ENCODE assay signal across 9 mouse cellular contexts in the genomic region with DNA sequence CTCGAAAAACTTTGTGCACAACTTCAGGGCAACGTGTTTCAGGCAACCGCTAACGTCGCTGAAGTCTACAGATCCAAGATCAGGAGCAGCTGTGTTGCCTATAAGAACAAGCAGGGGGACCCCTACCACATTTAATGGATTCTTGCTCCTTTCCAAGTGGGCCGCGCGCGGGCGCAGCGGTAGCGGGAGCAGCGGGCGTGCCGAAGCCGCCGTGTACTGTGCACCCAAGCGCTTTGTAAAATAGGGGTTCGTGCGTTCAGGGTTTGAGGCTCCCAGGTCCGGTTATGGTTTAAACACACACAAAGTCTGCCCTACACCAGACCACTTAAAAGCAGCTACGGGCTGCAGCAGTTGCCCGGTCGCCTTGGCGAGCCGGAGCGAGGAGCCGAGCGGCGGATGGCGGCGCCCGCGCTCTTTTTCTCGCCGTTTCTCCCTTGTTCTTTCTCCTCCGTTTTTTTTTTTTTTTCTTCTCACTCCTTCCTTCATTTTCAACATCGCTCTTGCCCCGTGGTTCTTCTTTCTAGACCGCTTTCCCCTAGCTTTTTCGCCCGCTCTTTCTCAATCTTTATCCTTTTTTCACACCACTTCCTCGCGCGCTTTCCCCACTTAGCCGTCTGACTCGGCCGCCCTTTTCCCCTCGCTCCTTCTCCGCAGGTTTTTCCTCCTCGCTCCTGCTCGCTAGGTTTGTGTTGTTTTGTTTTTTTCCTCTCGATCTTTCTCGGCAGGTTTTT. TPM values are rescaled to one million over a fixed set of nuclear protein-coding genes. Genes with fewer than 3 reads are reported as not detected.
DNase-seq lines count a peak whose midpoint lies in the region; ATAC-seq and TF ChIP-seq lines count a peak whose summit lies in the region.
"Had no signal": no experiment of that assay in that cellular context is flagged by ENCODE, and none has a peak within 500 bp of the region (broad histone marks: within the 10 kb centered on the region; RNA-seq: fewer than 3 reads in every experiment).

No protein-coding gene starts in this region.

- H3K4me1 ChIP-seq in kidney, postnatal 0 days (replicated peaks; ENCODE audit: insufficient read depth, low read length) = 0 out of 2 replicates have a peak, but pooled peaks cover 4% of the 10 kb centered on the region
- H3K4me1 ChIP-seq in ES-E14 (ENCODE audit: control insufficient read depth in 2 of 2, insufficient read depth in 2 of 2, low read length in 2 of 2, poor library complexity in 1 of 2) = no peaks in the 10 kb centered on the region
- H3K4me1 ChIP-seq in hindbrain, embryonic 10.5 days (replicated peaks) = peaks cover 24% of the 10 kb centered on the region
- H3K4me1 ChIP-seq in small intestine, adult 2 months (ENCODE audit: control insufficient read depth, insufficient read depth, insufficient read length, low read length) = no peaks in the 10 kb centered on the region; the same call in 1 of the 2 replicates

- H3K36me3 ChIP-seq in kidney, postnatal 0 days (ENCODE audit: insufficient read depth, low read length) = no peaks in the 10 kb centered on the region
- peaks cover 2% of the 10 kb centered on the region; the same call in 1 of the 2 replicates for H3K36me3 ChIP-seq in ES-E14 (ENCODE audit: control insufficient read depth, insufficient read depth, low read length, poor library complexity, severe bottlenecking)
- peaks cover 16% of the 10 kb centered on the region for H3K36me3 ChIP-seq in hindbrain, embryonic 10.5 days
- H3K36me3 ChIP-seq in small intestine, adult 2 months (ENCODE audit: control insufficient read depth, insufficient read depth, low read length) = no peaks in the 10 kb centered on the region

- peak overlapping the region; percentile 41 for H3K4me3 ChIP-seq in kidney, postnatal 0 days (replicated peaks; ENCODE audit: low read depth, low read length)
- H3K4me3 ChIP-seq in ES-E14 (ENCODE audit: insufficient read depth in 1 of 2, low read depth in 1 of 2, low read length in 2 of 2, poor library complexity in 1 of 2, severe bottlenecking in 1 of 2) = peak overlapping the region; percentile 53 to 62
- H3K4me3 ChIP-seq in hindbrain, embryonic 10.5 days = peak overlapping the region; percentile 54
- peak overlapping the region; percentile 53 for H3K4me3 ChIP-seq in small intestine, adult 2 months (ENCODE audit: low read depth, low read length)

- H3K27me3 ChIP-seq in kidney, postnatal 0 days (ENCODE audit: insufficient read depth, low read length) = peaks cover 12% of the 10 kb centered on the region; the same call in 1 of the 2 replicates
- H3K27me3 ChIP-seq in hindbrain, embryonic 10.5 days (ENCODE audit: insufficient read depth, poor library complexity, severe bottlenecking) = peaks cover 32% of the 10 kb centered on the region
- peaks cover 16% of the 10 kb centered on the region for H3K27me3 ChIP-seq in small intestine, adult 2 months (ENCODE audit: control insufficient read depth, insufficient read depth, low read length)

- 2% methylated on average over 54 of the region's 54 CpGs for WGBS in kidney, postnatal 0 days
- under 1% methylated on average over 54 of the region's 54 CpGs for WGBS in hindbrain, embryonic 10.5 days
- WGBS in small intestine, adult 2 months = 13% methylated on average over 54 of the region's 54 CpGs

- H3K9ac ChIP-seq in kidney, postnatal 0 days (ENCODE audit: low read depth, low read length) = 0 out of 2 replicates have a peak overlapping the region, but pooled peaks have one; percentile 42
- peak overlapping the region; percentile 53 for H3K9ac ChIP-seq in ES-E14 (ENCODE audit: insufficient read depth, low read depth, low read length, poor library complexity, severe bottlenecking)

- H3K9me3 ChIP-seq in kidney, postnatal 0 days (replicated peaks; ENCODE audit: low read length) = no peaks in the 10 kb centered on the region
- no peaks in the 10 kb centered on the region for H3K9me3 ChIP-seq in ES-E14 (ENCODE audit: control insufficient read depth, insufficient read depth, low read depth, low read length)
- H3K9me3 ChIP-seq in hindbrain, embryonic 10.5 days = no peaks in the 10 kb centered on the region

- peak; percentile 87 for DNase-seq in kidney, postnatal 0 days (ENCODE audit: low spot score)
- DNase-seq in kidney, adult 11 months = no peak
- DNase-seq in ES-E14 (ENCODE audit: low read depth, low spot score) = peak; percentile 42
- peak; percentile 92 for DNase-seq in embryo, embryonic 11 days
- DNase-seq in hindbrain, embryonic 10.5 days (ENCODE audit: low spot score) = peak; percentile 82
- DNase-seq in lung, postnatal 10 days = peak; percentile 16

- H3K4me2 ChIP-seq in kidney, postnatal 0 days (ENCODE audit: low read length) = peak overlapping the region; percentile 78

- ATAC-seq in kidney, postnatal 0 days (replicated peaks; ENCODE audit: low FRiP score, low read depth) = no peak
- ATAC-seq in erythroid progenitor cell, adult 5-6 weeks (replicated peaks; ENCODE audit: low FRiP score, poor library complexity, severe bottlenecking) = no peak

- in situ Hi-C loops in ES-E14 (cut with MboI; ENCODE audit: low sequenced_read_pairs in 2 of 2, unreplicated experiment in 2 of 2) = loop anchor here in 1 of 2 experiments (25.0 kb wide), 1 partner anchor 702 kb away; a partner anchor contains a TSS

- peak; percentile 51 for TF ChIP-seq CTCF in kidney, postnatal 0 days (IDR thresholded peaks at IDR 0.05; ENCODE audit: low read depth)
- no peak for TF ChIP-seq CTCF in small intestine, adult 2 months (IDR thresholded peaks at IDR 0.05; ENCODE audit: extremely low read depth, insufficient read length, insufficient replicate concordance, low read depth, low read length)

- TF ChIP-seq POLR2A in small intestine, adult 2 months (IDR thresholded peaks at IDR 0.05; ENCODE audit: low read depth, low read length) = no peak

- H3K27ac ChIP-seq in kidney, postnatal 0 days = no peak overlapping the region
- no peak overlapping the region for H3K27ac ChIP-seq in ES-E14 (ENCODE audit: insufficient read depth, low read depth, low read length, poor library complexity, severe bottlenecking)
- H3K27ac ChIP-seq in hindbrain, embryonic 10.5 days = peak overlapping the region; percentile 80
- no peak overlapping the region for H3K27ac ChIP-seq in small intestine, adult 2 months (ENCODE audit: insufficient read depth, low read depth, low read length)

TF ChIP-seq in ES-E14, 5 proteins besides CTCF, POLR2A, EP300 and RAD21:
- TF ChIP-seq CHD2 (IDR thresholded peaks at IDR 0.05; ENCODE audit: low read depth, low read length) = no peak
- TF ChIP-seq ZNF384 (IDR thresholded peaks at IDR 0.05; ENCODE audit: low read depth, low read length) = no peak
- no peak for TF ChIP-seq MAFK (IDR thresholded peaks at IDR 0.05; ENCODE audit: insufficient read depth, low read depth, low read length)
- TF ChIP-seq HCFC1 (IDR thresholded peaks at IDR 0.05; ENCODE audit: borderline replicate concordance, insufficient read depth, low read length) = no peak
- TF ChIP-seq ZC3H11A (IDR thresholded peaks at IDR 0.05; ENCODE audit: borderline replicate concordance, low read depth, low read length) = no peak
TF ChIP-seq in ES-E14: peak in this region for 0.

RNA-seq across cellular contexts. Expression of a gene that starts 7.4 kb away (rescaled TPM):
- not detected in 2 replicates for polyA plus RNA-seq in kidney, postnatal 0 days (2015; fragmentation: Nextera tagmentation; extraction: Ambion mirVana)
- not detected in 2 replicates for total RNA-seq in ES-E14 (2012; rRNA removed)
- polyA plus RNA-seq in hindbrain, embryonic 10.5 days (2016; fragmentation: Nextera tagmentation; extraction: Ambion mirVana) = not detected in 2 replicates
- not detected in 2 replicates for polyA plus RNA-seq in small intestine, adult 2 months (2012; rRNA removed)
- total RNA-seq in erythroid progenitor cell, adult 5-6 weeks (2015; ENCODE audit: low replicate concordance) = not detected in 2 replicates
- not detected in 2 replicates for total RNA-seq in erythroid progenitor cell, adult 5-6 weeks (2017; ENCODE audit: low replicate concordance)
- total RNA-seq: liver, adult 2 months had no signal
- polyA plus RNA-seq: liver, adult 2 months had no signal
